Mouse (Mus musculus): Measurements from ENCODE around the gene Gpatch8.

- no peak for TF ChIP-seq POLR2A (IDR thresholded peaks at IDR 0.05; ENCODE audit: insufficient read length, low read depth)
- TF ChIP-seq E2F4 (IDR thresholded peaks at IDR 0.05; ENCODE audit: insufficient read depth): no peak
- no peak for TF ChIP-seq CEBPB (IDR thresholded peaks at IDR 0.05; ENCODE audit: insufficient read depth, poor library complexity, severe bottlenecking)
Measured at GRCm38 (mm10) chr11:102579165-102580033, 23.2 kb upstream of the Gpatch8 start, which contains the start of gene Gm11627.

Measured in myocyte (in vitro differentiated cells).